Mouse (Mus musculus) cerebellum, postnatal 25 days (tissue): ENCODE data around the gene Per1.

Source experiments
- DNase-seq, 2 experiments: peaks; one replicate each; pipeline ENCODE4 v3.0.0; 2021; ENCODE audit warnings: mixed read lengths in 2 of 2

Per1 gene

GRCm38 (mm10) chr11:69086390-69086789, 8.6 kb upstream of the Per1 start:
- peak in 1 of 2 experiments; percentile 2 for DNase-seq

DNA sequence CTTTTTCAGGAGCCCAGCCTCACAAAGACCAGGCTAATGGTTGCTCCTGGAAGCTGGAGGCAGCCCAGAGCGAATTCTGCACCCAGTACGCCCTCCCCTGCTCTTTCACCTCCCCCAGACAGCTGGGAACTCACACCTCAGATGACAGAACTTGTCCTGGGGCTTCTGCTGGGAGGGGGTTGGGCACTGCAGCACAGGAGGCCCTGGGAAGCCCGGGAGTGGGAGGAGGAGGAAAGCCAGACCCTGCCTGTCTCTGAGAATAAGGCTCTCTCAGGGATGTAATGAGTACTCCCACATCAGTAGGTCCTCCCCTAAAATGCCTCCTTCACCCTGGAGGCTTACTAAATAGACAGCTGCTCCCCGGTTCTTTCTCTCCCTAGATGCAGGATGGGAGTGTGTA, 7.9 kb upstream of the Per1 start:
- peak in 1 of 2 experiments; percentile 10 for DNase-seq

DNA sequence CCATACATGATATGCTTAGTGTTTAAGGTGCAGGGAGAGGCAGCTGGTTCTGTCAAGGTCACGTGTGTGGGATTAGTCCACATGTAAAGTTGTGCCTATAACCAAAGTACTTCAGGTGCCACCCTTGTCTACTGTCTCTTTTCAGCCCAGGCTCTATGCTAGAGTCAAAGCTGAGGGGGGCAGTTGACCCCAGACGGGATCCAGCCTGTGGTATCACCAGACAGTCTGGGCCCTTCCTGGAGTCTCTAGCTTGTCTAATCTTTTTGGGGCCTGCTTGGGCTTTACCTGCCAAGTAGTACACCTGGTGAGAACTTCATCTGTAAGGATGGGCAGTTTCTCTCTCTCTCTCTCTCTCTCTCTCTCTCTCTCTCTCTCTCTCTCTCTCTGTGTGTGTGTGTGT, 7.4 kb upstream of the Per1 start:
- DNase-seq, result peak in 1 of 2 experiments; percentile 15

DNA sequence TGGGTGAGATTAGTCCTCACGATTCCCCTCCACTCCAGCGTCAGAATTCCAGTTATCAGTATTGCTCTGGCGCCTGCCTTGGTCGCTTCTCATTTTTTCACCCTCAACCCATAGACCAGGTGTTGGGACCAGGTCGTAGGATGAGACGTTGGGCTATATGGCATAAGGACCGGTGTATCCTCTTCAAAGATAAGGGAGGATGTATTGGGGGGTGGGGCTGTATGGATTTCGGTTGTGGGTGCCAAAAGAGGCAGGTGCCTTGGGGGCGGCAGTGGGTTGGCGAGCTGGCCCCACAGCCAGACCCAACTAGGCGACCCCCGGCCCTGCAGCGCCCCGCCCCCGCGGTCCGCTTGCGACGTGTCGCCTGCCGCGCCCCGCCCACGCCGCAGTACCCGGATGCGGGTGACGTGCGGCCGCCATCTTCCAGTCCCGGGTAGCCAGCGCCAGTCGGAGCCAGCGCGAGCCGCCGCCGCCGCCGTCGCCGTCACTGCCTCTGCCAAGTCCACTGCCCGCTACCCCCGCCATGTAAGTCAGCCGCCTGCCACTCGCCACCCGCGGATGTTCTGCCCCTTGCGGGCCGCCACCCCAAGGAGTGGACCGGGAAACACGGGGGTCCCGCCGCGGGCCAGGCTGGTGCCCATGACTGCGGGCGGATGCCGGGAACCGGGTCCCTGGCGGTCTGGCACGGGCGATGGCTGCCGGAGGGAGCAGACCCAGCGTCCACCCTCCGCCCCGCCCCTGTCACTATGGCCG, 6.7 kb upstream of the Per1 start, which contains the start of gene Vamp2:
Gene Vamp2 (plus strand): TSS at position 388 of the 753 bp plus-strand sequence.
- peak; percentile 96 to 98 for DNase-seq

DNA sequence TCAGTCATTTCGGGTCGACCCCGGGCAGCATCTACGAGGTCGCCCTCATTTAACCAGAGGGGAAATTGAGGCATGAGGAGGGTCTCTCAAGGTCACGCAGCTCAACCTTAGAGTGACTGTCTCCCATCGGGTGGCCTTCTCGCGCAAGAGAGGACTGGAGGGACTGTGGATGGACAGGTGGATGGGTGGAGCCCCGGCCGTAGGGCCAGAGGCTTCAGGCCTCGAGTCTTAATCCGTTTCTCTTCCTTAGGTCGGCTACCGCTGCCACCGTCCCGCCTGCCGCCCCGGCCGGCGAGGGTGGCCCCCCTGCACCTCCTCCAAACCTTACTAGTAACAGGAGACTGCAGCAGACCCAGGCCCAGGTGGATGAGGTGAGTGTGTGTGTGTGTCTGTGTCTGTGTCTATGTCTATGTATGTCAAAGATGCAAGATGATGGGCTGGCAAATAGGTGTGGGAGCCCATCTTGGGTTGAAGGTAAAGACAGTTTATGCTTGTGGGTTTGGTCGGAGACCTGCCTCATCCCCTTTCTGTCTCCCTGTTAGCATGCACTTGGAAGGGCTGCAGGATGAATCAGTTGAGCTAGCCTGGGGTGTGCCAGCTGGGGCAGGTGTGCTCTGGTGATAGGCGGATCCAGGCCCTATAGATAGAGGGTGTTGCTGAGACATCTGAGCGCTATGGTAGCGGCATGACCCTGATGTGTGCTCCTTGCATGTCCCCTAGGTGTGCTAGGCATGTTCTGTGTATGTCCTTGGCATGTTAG, 6.0 kb upstream of the Per1 start:
- peak in 1 of 2 experiments; percentile 39 for DNase-seq

GRCm38 (mm10) chr11:69089616-69090290, 5.3 kb upstream of the Per1 start:
- DNase-seq, result peak; percentile 33 to 54

DNA sequence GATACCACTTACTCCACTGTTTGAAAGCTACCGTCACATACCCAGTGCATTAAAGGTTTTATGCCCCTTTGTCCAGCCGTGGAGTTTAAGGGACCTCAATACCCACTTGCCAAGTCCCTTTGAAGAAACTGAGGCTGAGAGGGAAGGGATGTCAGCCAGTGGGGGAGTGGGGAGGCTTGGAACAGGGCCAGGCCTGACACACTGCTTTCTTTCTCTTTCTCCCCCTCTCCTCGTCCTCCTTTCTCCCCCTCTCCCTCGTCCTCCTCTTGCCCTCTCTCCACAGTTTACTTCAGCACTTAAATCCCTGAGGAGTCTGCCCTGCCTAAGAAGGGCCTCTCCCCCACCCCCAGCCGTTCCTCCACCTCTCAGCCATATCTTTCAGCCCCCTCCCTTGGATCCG, 4.7 kb upstream of the Per1 start:
- DNase-seq, result peak in 1 of 2 experiments; percentile 49

DNA sequence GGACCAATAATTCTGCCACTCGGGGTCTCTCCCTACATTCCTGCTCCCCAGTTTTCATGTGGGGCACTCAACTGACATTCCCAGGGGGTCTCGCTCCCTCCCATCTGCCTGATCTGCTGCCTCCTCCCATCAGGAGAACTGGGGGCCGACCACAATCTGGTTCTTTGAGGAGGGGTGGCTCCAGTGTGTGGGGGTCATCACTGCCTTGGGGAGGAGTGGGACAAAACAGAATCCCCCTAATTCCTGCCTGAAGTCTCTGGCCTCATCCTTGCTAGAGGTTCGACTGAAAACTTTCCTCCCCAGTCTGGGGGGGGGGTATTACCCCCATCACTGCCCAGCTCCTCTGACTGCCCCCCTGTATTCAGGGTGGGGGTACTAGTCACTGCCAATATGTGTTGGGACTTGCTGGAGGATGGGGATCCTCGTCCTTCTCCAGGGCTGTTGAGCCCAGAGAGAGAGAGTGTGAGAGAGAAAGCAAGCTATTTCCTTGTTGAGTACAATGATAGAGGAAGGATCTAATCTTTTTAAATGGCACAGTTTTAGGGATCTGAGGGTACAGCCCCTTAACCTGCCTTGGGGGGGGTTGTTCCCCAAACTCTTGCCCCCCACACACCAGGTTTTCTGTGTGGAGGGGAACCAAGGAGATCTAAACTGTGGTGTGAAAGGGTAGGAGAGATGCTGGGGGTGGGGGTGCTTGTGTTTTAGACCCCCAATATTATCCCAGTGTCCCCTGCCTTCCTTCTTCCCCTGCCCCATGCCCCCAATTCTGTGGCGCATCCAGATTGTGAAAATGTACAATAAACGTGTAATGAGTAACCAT, 3.2 kb upstream of the Per1 start:
- DNase-seq, result no peak

GRCm38 (mm10) chr11:69092386-69092751, 2.6 kb upstream of the Per1 start:
- DNase-seq, result peak; percentile 93 to 94

DNA sequence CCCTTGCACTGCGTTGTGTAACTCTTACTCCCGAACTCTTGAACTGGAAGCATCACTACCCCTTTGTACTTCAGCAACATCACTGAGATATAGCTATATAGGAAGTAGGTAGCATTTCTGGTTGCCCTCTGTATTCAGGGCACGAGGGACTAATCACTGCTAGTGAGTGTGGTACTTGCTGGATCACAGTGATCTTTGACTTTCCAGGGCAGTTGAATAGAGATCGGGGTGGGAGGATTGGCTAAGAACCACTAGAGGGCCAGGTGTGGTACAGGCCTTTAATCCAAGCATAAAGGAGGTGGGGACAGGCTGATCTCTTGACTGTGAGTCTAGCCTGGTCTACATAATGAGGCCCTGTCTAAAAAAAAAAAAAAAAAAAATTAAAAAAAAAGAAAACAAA, 2.1 kb upstream of the Per1 start:
- no peak for DNase-seq

GRCm38 (mm10) chr11:69093856-69094255, 1.2 kb upstream of the Per1 start:
- peak; percentile 19 to 31 for DNase-seq

DNA sequence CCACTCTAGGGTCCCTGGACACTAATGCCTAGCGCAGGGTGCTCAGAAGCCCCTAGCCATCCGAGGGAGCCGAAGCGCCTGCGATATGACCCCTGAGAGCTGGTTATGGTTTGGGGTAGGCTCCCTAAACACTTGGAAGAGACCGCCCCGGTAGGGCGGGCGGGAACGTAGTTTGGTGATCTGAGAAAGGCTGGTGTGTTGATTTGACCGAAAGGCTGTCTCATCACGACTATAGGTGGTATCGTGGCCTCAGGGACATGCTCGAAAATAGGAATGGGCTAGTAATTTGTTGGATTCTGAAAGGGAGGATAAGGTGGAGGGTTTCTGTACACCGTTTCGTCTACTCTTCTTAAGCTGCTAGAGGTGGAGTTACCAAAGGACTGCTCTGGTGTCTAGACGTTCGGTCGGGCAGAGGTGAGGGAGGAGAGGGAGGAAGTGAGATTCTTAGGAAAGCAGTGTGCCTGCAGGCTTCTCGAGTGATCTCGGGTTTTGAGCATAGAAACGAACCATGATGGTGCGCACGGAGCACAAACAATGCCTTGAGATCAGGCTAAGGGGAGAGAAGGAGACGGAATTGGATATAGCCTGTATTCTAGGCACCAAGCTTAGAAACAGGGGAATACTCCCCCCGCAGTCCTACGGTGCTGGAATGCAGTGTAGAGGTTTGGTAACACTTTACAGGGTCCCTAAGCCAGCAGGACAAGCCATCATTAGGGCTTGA, 654 bp downstream of the Per1 start:
- DNase-seq, result peak; percentile 33 to 35

DNA sequence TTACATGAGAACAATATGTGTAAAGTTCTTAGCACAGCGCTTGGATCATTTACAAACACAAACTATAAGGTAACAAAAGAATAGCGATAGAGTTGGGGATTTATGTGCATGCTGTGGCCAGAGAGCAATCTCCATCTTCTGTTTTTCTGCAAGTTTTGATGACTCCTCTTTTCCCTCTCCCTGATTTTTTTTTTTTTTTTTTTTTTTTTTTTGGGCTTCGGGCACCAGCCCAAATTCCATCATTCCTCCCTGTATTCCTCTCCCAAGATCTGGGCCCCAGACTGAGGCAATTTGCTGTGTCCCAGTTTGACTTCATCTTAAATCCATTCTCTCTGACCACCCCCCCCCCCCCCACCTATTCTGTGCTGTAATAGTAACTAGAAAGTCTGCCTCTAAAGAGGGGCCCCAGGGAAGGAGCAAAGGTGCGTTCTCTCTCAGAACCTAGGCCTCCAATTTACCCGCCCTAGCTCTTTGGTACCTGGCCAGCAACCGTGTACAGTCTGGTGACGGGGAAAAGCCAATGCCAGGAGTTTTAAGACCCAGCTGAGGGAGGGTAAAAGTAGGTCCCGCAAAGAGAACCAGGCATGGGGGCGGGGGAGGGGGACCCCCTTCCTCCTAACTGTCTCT, 1.5 kb downstream of the Per1 start:
- no peak for DNase-seq

DNA sequence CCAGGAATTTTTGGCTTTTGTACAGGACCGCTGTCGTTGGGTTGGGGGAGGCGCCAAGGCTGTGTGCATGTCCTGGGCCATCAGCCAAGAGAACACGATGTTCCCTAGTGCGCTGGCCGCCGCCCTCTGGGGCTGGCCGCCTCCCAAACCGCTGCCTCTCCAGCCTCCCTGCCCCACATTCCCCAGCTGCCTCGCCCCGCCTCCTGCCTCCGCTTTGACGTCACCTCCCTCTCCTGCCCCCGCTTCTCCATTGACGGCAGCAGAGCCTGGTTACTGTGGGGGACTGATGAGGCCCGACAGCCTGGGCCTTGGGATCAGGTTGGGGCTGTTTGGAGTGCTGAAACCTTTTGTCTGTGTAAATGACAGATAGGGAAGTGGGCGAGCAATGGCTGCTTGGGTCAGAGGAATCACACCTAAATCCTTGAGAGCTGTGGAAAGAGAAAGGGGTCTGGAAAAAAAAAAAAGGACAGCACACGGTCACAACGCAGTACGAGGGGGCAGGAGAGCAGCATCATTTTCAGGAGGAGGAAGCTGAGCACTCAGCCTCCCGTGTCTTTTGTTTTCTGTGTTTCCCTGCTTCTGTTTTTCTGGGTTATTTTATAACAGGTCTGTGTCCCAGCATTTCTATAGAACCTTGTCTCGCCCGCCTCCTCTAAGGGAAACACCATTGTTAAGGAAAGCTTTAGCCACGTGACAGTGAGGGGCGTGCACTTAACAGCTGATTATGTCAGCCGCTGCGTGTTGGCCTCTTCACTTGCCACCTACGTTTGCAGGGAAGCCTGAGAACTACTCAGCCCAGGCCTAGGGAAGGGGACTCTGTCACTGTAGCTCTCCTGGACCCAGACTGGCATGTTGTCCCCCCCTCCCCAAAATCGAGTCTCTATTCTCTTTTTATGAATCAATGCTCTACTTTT, 2.2 kb downstream of the Per1 start:
- DNase-seq, result peak; percentile 85 to 89

DNA sequence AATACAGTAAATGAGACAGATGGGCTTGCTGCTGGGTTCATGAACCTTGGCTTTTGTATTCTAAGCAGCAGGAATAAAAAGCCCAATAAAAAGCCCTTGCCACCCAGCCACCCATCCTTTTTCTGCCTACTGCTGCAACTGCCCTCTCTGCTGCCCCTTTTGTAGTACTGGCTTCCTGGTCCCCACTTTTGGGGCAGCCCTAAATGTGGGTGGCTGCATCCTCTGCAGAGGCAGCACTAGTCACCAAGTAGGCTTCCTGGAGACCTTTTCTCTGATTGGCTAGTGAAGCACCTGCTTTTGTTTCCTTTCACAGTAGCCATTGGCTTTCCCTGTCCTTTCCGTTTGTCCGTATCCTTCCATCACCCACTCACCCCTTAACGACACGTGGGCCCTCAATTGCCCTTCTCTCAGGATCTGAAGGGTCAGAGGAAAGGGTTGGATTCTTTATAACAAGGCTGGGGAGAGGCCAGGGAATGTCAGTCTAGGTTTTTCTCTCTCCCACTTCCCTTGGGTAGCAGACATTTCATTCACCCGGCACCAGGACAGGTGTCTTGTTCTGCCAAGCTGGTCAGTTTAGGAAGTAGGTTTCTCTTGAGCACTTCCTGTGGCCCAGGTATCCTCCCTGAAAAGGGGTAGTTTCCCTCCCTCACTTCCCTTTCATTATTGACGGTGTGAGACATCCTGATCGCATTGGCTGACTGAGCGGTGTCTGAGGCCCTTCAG, 3.2 kb downstream of the Per1 start:
- peak in 1 of 2 experiments; percentile 25 for DNase-seq

GRCm38 (mm10) chr11:69098762-69099091, 3.7 kb downstream of the Per1 start:
- peak; percentile 100 for DNase-seq

DNA sequence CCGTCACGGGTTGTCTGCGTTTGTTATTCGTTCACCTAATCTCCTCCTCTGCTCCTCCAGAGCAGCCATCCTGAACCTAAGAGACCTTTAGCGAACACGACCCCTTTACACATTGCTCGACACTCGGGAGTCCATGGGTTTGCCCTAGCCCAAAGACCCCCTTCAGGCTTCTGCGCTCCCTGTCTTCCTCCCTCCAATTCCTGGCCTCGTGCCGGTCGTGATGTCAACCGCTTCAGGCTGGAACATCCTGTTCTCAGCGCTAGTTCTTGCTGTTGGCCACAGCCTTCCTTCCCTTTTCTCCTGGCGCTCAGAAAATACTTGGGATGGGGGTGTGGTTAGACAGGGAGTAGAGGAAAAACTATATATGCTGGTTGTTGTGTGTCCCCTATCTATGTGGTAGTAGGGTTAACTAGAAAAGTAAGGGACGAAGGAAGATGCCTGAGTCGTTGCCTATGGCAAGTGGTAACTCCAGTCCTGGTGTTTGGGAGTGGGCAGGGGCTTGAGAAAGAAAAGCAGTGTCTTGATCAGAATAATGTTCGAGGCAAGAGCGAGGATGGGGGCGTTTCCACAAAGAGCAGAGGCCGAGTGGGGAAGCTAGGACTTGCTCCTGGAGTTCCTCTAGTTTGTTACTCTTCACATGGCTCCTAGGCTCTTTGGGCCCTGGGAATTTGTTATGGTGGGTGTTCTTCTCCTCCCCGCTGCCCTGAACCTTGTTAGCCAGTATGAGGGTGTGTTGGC, 4.3 kb downstream of the Per1 start:
- peak in 1 of 2 experiments; percentile 82 for DNase-seq

DNA sequence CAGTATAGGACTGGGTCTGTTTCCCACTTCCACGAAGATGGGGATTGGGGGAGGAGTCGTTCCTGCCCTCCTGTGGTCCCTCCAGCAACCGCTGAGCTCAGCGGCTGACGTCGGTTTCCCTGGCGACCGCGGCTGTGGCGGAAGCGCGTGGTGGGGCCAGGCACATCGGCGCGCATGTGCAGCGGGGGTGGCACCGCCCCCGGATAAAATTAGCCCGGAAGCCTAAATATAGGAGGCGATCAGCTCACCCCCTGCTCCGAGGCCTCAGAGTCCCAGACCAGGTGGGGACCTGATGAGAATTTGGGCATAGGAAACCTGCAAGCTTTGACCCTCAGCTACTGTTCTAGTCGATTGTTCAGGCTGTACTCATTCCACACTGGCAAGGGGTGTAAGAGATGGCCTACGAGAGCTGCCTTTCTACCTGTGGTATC, 4.9 kb downstream of the Per1 start:
- DNase-seq, result peak; percentile 93 to 96
